Comparison of ENCODE assay signal across 26 mouse cellular contexts in the genomic region with DNA sequence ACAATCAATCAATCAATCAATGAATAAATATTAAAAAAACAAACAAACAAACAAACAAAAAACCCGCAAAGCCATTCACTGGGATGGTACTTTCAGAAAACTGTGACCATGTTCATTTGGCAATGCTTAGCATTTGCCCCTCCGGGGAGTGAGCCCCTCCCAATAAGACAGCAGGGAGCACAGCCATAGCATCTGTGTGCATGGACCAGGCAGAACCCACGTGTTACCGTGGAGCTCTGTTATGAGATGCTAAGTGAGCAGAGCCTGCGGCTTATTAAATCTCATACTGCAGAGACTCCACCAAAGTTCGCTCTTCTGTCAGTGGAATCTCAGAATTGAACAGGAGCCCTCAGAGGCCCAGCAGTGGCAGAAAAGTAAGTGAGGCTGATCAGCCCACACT.
"Had no signal": no experiment of that assay in that cellular context is flagged by ENCODE, and none has a peak within 500 bp of the region (broad histone marks: within the 10 kb centered on the region; RNA-seq: fewer than 3 reads in every experiment).

No protein-coding gene starts in this region.

- H3K27ac ChIP-seq: gastrocnemius, adult 2 months; heart, adult 2 months; heart, embryonic 13.5 days; heart, embryonic 15.5 days; hindbrain, embryonic 10.5 days; intestine, embryonic 15.5 days; layer of hippocampus, adult 2 months; left cerebral cortex, adult 2 months; limb, embryonic 12.5 days; liver, embryonic 13.5 days; liver, embryonic 15.5 days had no signal

- H3K9me3 ChIP-seq: heart, embryonic 13.5 days; heart, embryonic 15.5 days; hindbrain, embryonic 10.5 days; intestine, embryonic 15.5 days; limb, embryonic 10.5 days; liver, embryonic 13.5 days; liver, embryonic 15.5 days had no signal

- H3K4me1 ChIP-seq: heart, embryonic 15.5 days; intestine, embryonic 15.5 days; liver, embryonic 13.5 days; liver, embryonic 15.5 days had no signal

- H3K27me3 ChIP-seq: heart, embryonic 13.5 days; heart, embryonic 15.5 days; intestine, embryonic 15.5 days; limb, embryonic 12.5 days; liver, embryonic 13.5 days; liver, embryonic 15.5 days had no signal

- H3K4me3 ChIP-seq: gastrocnemius, adult 2 months; heart, adult 2 months; heart, embryonic 13.5 days; heart, embryonic 15.5 days; hindbrain, embryonic 10.5 days; intestine, embryonic 15.5 days; layer of hippocampus, adult 2 months; left cerebral cortex, adult 2 months; limb, embryonic 10.5 days; limb, embryonic 12.5 days; liver, embryonic 13.5 days; liver, embryonic 15.5 days had no signal

- DNase-seq: gastrocnemius, adult 2 months; gastrocnemius, postnatal 10 days; gastrocnemius, postnatal 25 days; heart, adult 2 months; heart, postnatal 4 days; kidney, adult 18-20 months; kidney, adult 8-10 months; kidney, postnatal 10 days; kidney, postnatal 25 days; kidney, postnatal 4 days; liver; liver, embryonic 13.5 days; liver, postnatal 0 days had no signal

- H3K4me2 ChIP-seq: heart, embryonic 11.5 days; heart, embryonic 13.5 days; heart, embryonic 15.5 days; intestine, embryonic 15.5 days; limb, embryonic 12.5 days; liver, embryonic 11.5 days; liver, embryonic 13.5 days; liver, embryonic 15.5 days had no signal

- ATAC-seq: inflammation-experienced regulatory T-cells, adult 6 months; intestine, embryonic 15.5 days; intestine, postnatal 0 days; liver, postnatal 0 days had no signal

- H3K9ac ChIP-seq: heart, embryonic 13.5 days; heart, embryonic 15.5 days; intestine, embryonic 15.5 days; limb, embryonic 12.5 days; liver, embryonic 13.5 days; liver, embryonic 15.5 days; liver, postnatal 0 days had no signal

- H3K36me3 ChIP-seq: heart, embryonic 13.5 days; heart, embryonic 15.5 days; hindbrain, embryonic 10.5 days; intestine, embryonic 15.5 days; limb, embryonic 10.5 days; limb, embryonic 12.5 days; liver, embryonic 13.5 days; liver, embryonic 15.5 days had no signal
